Mouse (Mus musculus) midbrain, postnatal 0 days (tissue): ENCODE measurements around the gene Raly. TPM values are rescaled to one million over a fixed set of nuclear protein-coding genes. Genes with fewer than 3 reads are reported as not detected.
A peak's percentile ranks its signal among the peaks of the same experiment; 100 is the strongest.

ENCODE experiments used
- ATAC-seq: fragments of 200-750 bp; cut with Nextera tagmentation; 2 replicates; pipeline ENCODE4 v1.8.0; 2017; ENCODE audit warnings: moderate number of reproducible peaks, mild to moderate bottlenecking, moderate TSS enrichment, moderate library complexity; ENCODE audit not compliant: low FRiP score
- DNase-seq: peaks from one replicate; pipeline ENCODE4 v3.0.0-alpha.2; 2015; ENCODE audit warnings: low spot score
- H3K27ac ChIP-seq: fragments of 300-500 bp; sonication (generic); 2 replicates; pipeline ENCODE4 v1.5.1; 2014; ENCODE audit warnings: low read depth, mild to moderate bottlenecking, low read length, mixed read lengths
- H3K27me3 ChIP-seq: fragments of 300-500 bp; sonication (generic); 2 replicates; pipeline ENCODE4 v1.6.1; 2014; ENCODE audit warnings: low read length, control low read depth, mixed read lengths; ENCODE audit not compliant: insufficient read depth
- H3K36me3 ChIP-seq: fragments of 300-500 bp; sonication (generic); 2 replicates; pipeline ENCODE4 v1.6.1; 2014; ENCODE audit warnings: low read length, control low read depth, mixed read lengths; ENCODE audit not compliant: insufficient read depth
- H3K4me1 ChIP-seq: fragments of 300-500 bp; sonication (generic); 2 replicates; pipeline ENCODE4 v1.6.1; 2014; ENCODE audit warnings: mild to moderate bottlenecking, control low read depth, antibody characterized with exemption, low read length, mixed read lengths; ENCODE audit not compliant: insufficient read depth
- H3K4me2 ChIP-seq: fragments of 300-500 bp; sonication (generic); 2 replicates; pipeline ENCODE4 v1.6.1; 2014; ENCODE audit warnings: low read depth, mild to moderate bottlenecking, low read length, mixed read lengths; ENCODE audit not compliant: poor library complexity, severe bottlenecking
- H3K4me3 ChIP-seq: fragments of 300-500 bp; sonication (generic); 2 replicates; pipeline ENCODE4 v1.5.1; 2014; ENCODE audit warnings: low read depth, mild to moderate bottlenecking, low read length, moderate library complexity
- H3K9ac ChIP-seq: fragments of 300-500 bp; sonication (generic); replicated peaks from 2 replicates; pipeline ENCODE4 v1.6.1; 2014; ENCODE audit warnings: mild to moderate bottlenecking, low read length, moderate library complexity, mixed read lengths; ENCODE audit not compliant: poor library complexity, severe bottlenecking
- H3K9me3 ChIP-seq: fragments of 300-500 bp; sonication (generic); 2 replicates; pipeline ENCODE4 v1.6.1; 2016; ENCODE audit warnings: low read length, control low read depth
- CTCF ChIP-seq: IDR thresholded peaks from 2 replicates; pipeline ENCODE4 v1.5.1; 2016; ENCODE audit warnings: antibody characterized with exemption, mild to moderate bottlenecking
- WGBS: fragments of 180-500 bp; shearing (Covaris S2); extraction: QIAGEN DNeasy Blood & Tissue Kit; methylation state at CpG from one replicate; pipeline ENCODE4 v1.1.7; 2014; 5-methylcytosine and 5-hydroxymethylcytosine counted together
- polyA plus RNA-seq: library from polyadenylated mRNA; unstranded; fragments of >200 nt; fragmentation: Nextera tagmentation; extraction: Ambion mirVana; gene quantifications from 2 replicates; pipeline ENCODE4 v1.2.1, GENCODE M21; 2015
- total RNA-seq: library from RNA; depleted of rRNA; stranded (reverse); fragments of >200 nt; gene quantifications from 2 replicates; pipeline ENCODE4 v1.2.3, GENCODE M21; 2014

The Raly gene
- total and polyA plus RNA-seq, 2 experiments from 2014 or later = 19.3 to 132 TPM

DNA sequence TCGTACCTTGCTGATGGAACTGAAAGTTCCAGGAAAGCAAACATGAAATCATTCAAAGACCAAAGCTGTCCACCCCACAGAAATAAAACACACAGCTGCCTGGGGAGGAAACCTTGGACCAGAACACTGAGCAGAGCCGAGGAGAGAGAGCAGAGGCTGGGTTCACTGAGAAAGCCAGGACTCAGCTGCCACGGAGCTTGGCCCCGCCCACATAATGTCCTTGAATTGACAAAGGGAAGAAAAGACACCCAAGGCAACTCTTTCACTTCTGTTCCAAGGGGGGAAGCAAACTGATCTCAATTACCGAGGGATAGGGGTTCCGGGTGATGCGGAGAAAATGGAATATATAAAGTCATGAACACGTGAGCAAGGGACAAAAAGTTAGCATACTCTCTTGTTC is 39.0 kb upstream of the Raly start:
- 57% methylated on average over 8 of the region's 8 CpGs for WGBS
- ATAC-seq (no peak), DNase-seq (no peak)
- H3K9me3 ChIP-seq = no peaks in the 10 kb centered on the region
- H3K9ac ChIP-seq = no peak overlapping the region
- H3K4me3 ChIP-seq = no peak overlapping the region
- no peak overlapping the region for H3K27ac ChIP-seq
- H3K4me1 ChIP-seq = no peaks in the 10 kb centered on the region
- H3K27me3 ChIP-seq = no peaks in the 10 kb centered on the region
- no peaks in the 10 kb centered on the region for H3K36me3 ChIP-seq
- no peak for TF ChIP-seq CTCF
- no peak overlapping the region for H3K4me2 ChIP-seq

DNA sequence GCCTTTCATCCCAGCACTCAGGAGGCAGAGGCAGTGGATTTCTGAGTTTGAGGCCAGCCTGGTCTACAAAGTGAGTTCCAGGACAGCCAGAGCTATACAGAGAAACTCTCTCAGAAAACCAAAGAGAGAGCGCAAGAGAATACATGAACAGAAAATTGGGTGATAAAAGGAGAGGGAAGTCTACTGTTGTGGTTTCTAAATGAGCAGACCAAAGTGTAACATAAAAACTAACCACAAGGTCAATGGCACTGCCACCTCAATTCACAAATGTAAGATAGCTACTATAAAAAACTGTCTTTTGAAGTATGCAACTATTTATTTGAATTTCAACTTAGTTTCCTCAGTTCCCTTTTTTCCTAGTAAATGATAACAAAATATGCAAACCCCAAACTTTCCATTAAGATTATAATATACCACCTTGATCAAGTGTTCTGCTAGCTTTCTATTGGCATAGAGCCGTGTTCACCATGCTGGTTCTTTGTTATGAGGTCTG is 36.8 kb upstream of the Raly start:
- ATAC-seq (no peak), DNase-seq (no peak)
- H3K9ac ChIP-seq = no peak overlapping the region
- no peaks in the 10 kb centered on the region for H3K36me3 ChIP-seq
- TF ChIP-seq CTCF = no peak
- H3K27ac ChIP-seq = no peak overlapping the region
- H3K4me3 ChIP-seq = no peak overlapping the region
- no peaks in the 10 kb centered on the region for H3K27me3 ChIP-seq
- 86% methylated on average over 2 of the region's 2 CpGs for WGBS
- no peaks in the 10 kb centered on the region for H3K4me1 ChIP-seq
- H3K9me3 ChIP-seq = no peaks in the 10 kb centered on the region
- H3K4me2 ChIP-seq = no peak overlapping the region

DNA sequence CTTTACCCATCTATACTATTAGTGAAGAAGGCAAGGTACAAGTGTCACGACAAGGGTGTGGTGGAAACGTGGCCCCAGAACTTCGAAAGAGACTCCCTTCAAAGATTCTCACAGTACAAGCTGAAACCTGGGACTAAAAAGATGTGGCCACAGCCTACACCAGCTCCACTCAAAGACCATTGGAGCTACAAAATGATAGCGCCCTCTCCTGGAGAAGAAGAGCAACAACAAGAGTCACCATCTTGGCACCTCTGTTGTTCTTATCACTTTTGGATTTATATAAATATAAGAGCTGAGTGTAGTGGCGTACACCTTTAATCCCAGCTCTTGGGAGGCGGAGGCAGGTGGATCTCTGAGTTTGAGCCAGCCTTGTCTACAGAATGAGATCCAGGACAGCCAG is 35.1 kb upstream of the Raly start:
- no peak overlapping the region for H3K9ac ChIP-seq
- 67% methylated on average over 6 of the region's 6 CpGs for WGBS
- no peak overlapping the region for H3K27ac ChIP-seq
- DNase-seq (no peak), ATAC-seq (no peak)
- no peaks in the 10 kb centered on the region for H3K9me3 ChIP-seq
- no peaks in the 10 kb centered on the region for H3K4me1 ChIP-seq
- no peaks in the 10 kb centered on the region for H3K27me3 ChIP-seq
- H3K36me3 ChIP-seq = no peaks in the 10 kb centered on the region
- TF ChIP-seq CTCF = peak; percentile 38; the same call in 1 of the 2 replicates
- H3K4me3 ChIP-seq = no peak overlapping the region
- H3K4me2 ChIP-seq = no peak overlapping the region

DNA sequence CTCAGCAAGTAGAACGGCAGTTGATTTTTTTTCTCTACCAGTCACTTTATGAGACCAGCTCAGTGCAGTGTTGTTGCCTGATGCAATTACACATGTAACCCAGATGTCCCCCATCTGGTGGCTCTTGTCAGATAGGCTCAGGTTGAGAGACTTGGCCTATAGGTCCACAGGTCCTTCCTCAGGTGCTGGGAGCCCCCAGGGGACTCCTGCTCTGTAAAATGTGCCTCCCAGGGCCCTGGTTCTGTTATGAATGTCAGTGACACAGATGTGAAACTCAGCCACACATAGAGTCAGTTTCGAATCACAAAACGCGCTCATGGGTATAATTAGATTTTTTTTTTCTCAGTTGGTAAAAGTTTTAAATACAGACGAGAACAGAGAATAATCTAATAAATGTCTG is 33.2 kb upstream of the Raly start:
- TF ChIP-seq CTCF = no peak
- Histone ChIP-seq H3K4me2 (no peak overlapping the region), H3K9ac (no peak overlapping the region), H3K27me3 (no peaks in the 10 kb centered on the region), H3K9me3 (no peaks in the 10 kb centered on the region), H3K4me1 (no peaks in the 10 kb centered on the region), H3K27ac (no peak overlapping the region), H3K36me3 (no peaks in the 10 kb centered on the region), H3K4me3 (no peak overlapping the region)
- WGBS = 87% methylated on average over 5 of the region's 5 CpGs
- ATAC-seq = no peak
- DNase-seq = no peak

DNA sequence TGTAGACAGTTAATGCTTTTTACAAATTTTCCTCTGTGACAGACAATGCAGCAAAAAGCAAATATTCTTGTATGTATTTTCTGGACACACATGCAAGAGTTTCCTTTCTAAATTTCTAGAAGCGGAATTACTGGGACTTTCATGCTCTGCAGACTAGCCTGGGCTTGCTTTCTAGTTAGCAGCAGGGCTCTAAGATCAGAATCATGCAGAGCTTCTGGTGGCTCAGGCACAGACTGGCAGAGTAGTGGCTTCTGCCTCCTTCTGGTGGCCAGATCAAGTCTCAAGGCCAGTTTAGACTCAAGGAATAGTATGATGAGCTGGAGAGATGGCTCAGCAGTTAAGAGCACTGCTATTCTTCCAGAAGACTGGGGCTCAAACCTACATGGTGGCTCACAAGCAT is 32.4 kb upstream of the Raly start:
- no peak overlapping the region for H3K4me2 ChIP-seq
- WGBS = 89% methylated on average over 1 of the region's 1 CpGs
- no peaks in the 10 kb centered on the region for H3K4me1 ChIP-seq
- no peaks in the 10 kb centered on the region for H3K27me3 ChIP-seq
- H3K9me3 ChIP-seq = no peaks in the 10 kb centered on the region
- H3K27ac ChIP-seq = no peak overlapping the region
- no peak overlapping the region for H3K9ac ChIP-seq
- H3K36me3 ChIP-seq = no peaks in the 10 kb centered on the region
- no peak for ATAC-seq
- no peak overlapping the region for H3K4me3 ChIP-seq
- no peak for TF ChIP-seq CTCF
- no peak for DNase-seq

DNA sequence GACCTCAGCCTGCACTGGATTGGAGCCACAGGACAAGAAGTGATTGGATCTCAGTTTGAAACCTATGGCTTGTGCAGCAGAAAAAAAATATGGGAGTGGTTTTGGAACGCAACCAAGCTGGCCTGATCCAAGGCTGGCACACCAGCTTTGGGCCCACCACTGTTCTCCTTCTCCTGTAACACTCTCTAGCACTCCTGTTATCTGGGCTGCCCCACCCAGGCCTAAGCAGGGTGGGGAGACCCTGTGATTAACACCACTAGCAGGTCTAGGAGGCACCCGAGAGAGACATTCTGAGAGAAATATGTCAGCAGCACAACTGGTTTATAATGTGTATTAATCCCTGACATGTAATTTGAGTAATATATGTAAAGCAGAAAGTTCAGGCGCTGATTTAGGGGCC is 27.7 kb upstream of the Raly start:
- no peaks in the 10 kb centered on the region for H3K4me1 ChIP-seq
- no peak overlapping the region for H3K4me2 ChIP-seq
- no peaks in the 10 kb centered on the region for H3K36me3 ChIP-seq
- no peak for TF ChIP-seq CTCF
- H3K4me3 ChIP-seq = no peak overlapping the region
- no peaks in the 10 kb centered on the region for H3K27me3 ChIP-seq
- no peak overlapping the region for H3K27ac ChIP-seq
- DNase-seq (no peak), ATAC-seq (no peak)
- 93% methylated on average over 3 of the region's 3 CpGs for WGBS
- no peak overlapping the region for H3K9ac ChIP-seq
- no peaks in the 10 kb centered on the region for H3K9me3 ChIP-seq
